Mouse (Mus musculus) hindbrain, embryonic 14.5 days (tissue): ENCODE results near the gene Rbm6. TPM values are rescaled to one million over a fixed set of nuclear protein-coding genes. Genes with fewer than 3 reads are reported as not detected.

Source experiments
- ATAC-seq: fragments of 200-750 bp; cut with Nextera tagmentation; 2 replicates; pipeline ENCODE4 v1.8.0; 2017; ENCODE audit warnings: moderate number of reproducible peaks, mild to moderate bottlenecking, moderate TSS enrichment, moderate library complexity; ENCODE audit not compliant: low FRiP score
- DNase-seq: peaks from one replicate; pipeline ENCODE4 v3.0.0-alpha.2; 2015; ENCODE audit warnings: low spot score
- H3K27ac ChIP-seq: fragments of 300-500 bp; sonication (generic); 2 replicates; pipeline ENCODE4 v1.5.1; 2014; ENCODE audit warnings: mild to moderate bottlenecking, moderate library complexity
- H3K27me3 ChIP-seq: fragments of 300-500 bp; sonication (generic); 2 replicates; pipeline ENCODE4 v1.6.1; 2014; ENCODE audit warnings: mild to moderate bottlenecking, low read length, mixed read lengths; ENCODE audit not compliant: control insufficient read depth, insufficient read depth
- H3K36me3 ChIP-seq: fragments of 300-500 bp; sonication (generic); replicated peaks from 2 replicates; pipeline ENCODE4 v1.6.1; 2014; ENCODE audit not compliant: control insufficient read depth, insufficient read depth
- H3K4me1 ChIP-seq: fragments of 300-500 bp; sonication (generic); replicated peaks from 2 replicates; pipeline ENCODE4 v1.6.1; 2014; ENCODE audit warnings: antibody characterized with exemption, low read length, mixed read lengths; ENCODE audit not compliant: control insufficient read depth, insufficient read depth
- H3K4me2 ChIP-seq: fragments of 300-500 bp; sonication (generic); replicated peaks from 2 replicates; pipeline ENCODE4 v1.6.1; 2014; ENCODE audit warnings: mild to moderate bottlenecking, moderate library complexity
- H3K4me3 ChIP-seq: fragments of 300-500 bp; sonication (generic); replicated peaks from 2 replicates; pipeline ENCODE4 v1.5.1; 2014; ENCODE audit warnings: mild to moderate bottlenecking, low read length
- H3K9ac ChIP-seq: fragments of 300-500 bp; sonication (generic); 2 replicates; pipeline ENCODE4 v1.6.1; 2014
- H3K9me3 ChIP-seq: fragments of 300-500 bp; sonication (generic); 2 replicates; pipeline ENCODE4 v1.6.1; 2016; ENCODE audit warnings: low read length; ENCODE audit not compliant: control insufficient read depth
- WGBS: fragments of 180-500 bp; shearing (Covaris S2); extraction: QIAGEN DNeasy Blood & Tissue Kit; methylation state at CpG from one replicate; pipeline ENCODE4 v1.1.7; 2014; 5-methylcytosine and 5-hydroxymethylcytosine counted together
- polyA plus RNA-seq: library from polyadenylated mRNA; unstranded; fragments of >200 nt; fragmentation: Nextera tagmentation; extraction: Ambion mirVana; gene quantifications from 2 replicates; pipeline ENCODE4 v1.2.1, GENCODE M21; 2014

Gene Rbm6
- polyA plus RNA-seq, 1 experiment from 2014 or later, result 80.4 TPM

DNA sequence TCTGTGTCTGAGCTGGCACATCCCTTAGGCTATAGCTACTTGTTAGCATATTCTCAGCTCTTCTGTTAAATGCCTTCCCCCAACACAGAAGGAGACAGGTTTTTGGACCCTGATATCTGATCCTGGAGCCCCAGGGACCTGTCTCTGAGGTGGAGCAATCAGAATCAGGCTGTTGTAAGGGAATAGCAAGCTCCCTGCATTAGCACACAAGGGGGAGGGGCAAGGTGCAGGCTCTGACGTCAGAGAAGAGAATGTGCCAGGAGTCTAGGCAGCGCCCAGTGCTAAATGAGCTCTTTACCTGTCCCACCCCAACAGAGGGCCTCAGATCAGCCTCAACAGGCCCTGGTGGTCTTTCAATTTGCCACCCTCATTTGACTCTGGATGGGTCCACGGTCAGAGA lies 146.0 kb downstream of the Rbm6 start:
- 43% methylated on average over 3 of the region's 3 CpGs for WGBS
- no peak for DNase-seq
- Histone ChIP-seq H3K4me2 (no peak overlapping the region), H3K9me3 (no peaks in the 10 kb centered on the region), H3K4me1 (peaks cover 50% of the 10 kb centered on the region), H3K27ac (no peak overlapping the region), H3K4me3 (no peak overlapping the region), H3K27me3 (no peaks in the 10 kb centered on the region), H3K36me3 (no peaks in the 10 kb centered on the region), H3K9ac (no peak overlapping the region)
- ATAC-seq, result no peak

DNA sequence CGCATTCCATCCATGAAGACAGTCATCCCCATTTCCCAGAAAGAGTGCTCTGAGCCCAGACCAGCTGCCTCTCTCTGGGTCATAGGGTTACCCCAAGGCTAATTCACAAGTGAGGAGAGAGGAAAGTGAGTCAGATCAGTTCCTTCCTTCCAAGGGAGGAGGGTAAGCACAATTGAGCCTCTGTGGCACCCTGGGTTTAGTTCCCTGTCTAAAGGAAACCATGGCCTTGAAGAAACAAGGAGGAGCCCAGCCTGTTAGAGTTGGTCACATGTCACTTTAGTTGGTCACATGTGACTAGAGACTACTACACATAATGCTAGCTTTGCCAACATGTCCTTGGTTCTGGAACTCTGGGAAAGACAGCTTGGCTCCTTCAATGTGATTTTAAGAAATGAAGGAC lies 148.2 kb downstream of the Rbm6 start:
- H3K27me3 ChIP-seq, result no peaks in the 10 kb centered on the region
- DNase-seq, result no peak
- no peak overlapping the region for H3K4me3 ChIP-seq
- H3K4me2 ChIP-seq, result no peak overlapping the region
- no peak overlapping the region for H3K9ac ChIP-seq
- WGBS, result 88% methylated on average over 1 of the region's 1 CpGs
- 0 out of 2 replicates have a peak overlapping the region, but pooled peaks have one; percentile 6 for H3K27ac ChIP-seq
- no peaks in the 10 kb centered on the region for H3K36me3 ChIP-seq
- H3K9me3 ChIP-seq, result no peaks in the 10 kb centered on the region
- ATAC-seq, result no peak
- peaks cover 42% of the 10 kb centered on the region for H3K4me1 ChIP-seq

DNA sequence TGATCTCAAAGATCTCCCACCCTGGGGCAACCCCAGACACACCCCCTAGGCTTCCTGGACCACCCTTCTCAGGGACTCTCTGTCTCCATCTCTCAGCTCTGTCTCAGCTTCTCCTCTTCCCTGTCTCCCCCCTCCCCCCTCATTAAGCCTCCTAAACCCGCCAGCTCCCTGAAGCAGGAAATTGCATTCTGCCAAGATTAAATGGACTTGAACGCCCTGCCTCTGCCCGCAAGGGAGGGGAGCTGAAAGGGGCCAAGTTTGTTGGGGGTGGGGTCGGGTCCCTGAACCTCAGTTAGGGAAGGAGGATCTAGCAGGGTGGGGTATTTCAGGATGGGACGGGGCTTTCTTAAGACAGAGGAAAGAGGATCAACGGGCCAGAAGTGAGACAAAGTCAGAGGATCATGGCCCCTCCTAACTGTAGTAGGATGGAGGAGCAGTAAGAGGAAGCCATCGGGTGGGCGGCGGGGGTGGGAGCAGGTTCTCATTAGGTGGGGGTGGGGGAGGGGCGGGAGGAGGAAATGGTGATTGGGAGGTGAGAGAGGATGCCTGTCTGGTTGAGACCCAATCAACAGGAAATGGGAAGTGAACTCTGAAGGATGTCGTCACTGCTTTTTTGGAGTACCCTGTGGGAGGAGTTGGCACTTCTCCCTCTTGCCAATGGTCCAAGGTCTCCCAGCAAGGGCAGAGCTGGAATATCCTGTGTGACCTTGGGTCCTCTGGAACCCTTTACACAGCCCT lies 149.1 kb downstream of the Rbm6 start:
- Histone ChIP-seq H3K4me1 (peaks cover 34% of the 10 kb centered on the region), H3K9ac (no peak overlapping the region; the same call in 1 of the 2 replicates), H3K36me3 (no peaks in the 10 kb centered on the region), H3K4me2 (peak overlapping the region; percentile 8; the same call in 1 of the 2 replicates), H3K27me3 (no peaks in the 10 kb centered on the region), H3K4me3 (no peak overlapping the region), H3K9me3 (no peaks in the 10 kb centered on the region), H3K27ac (peak overlapping the region; percentile 71)
- DNase-seq (peak; percentile 55), ATAC-seq (peak; percentile 54)
- WGBS, result 9% methylated on average over 11 of the region's 11 CpGs

Other genes with a start within 250 kb of the Rbm6 start
- gene Gnai2, start 237.9 kb downstream of the Rbm6 start, polyA plus RNA-seq, result 282 and 291 TPM in 2 replicates
- 48.3 and 48.5 TPM in 2 replicates for gene Slc38a3, start 203.7 kb downstream of the Rbm6 start, polyA plus RNA-seq
- gene Gnat1, start 193.5 kb downstream of the Rbm6 start, polyA plus RNA-seq, result 1.3 TPM in 2 replicates
- gene Sema3f, start 162.8 kb downstream of the Rbm6 start, polyA plus RNA-seq, result 17.5 and 17.7 TPM in 2 replicates
- 199 and 205 TPM in 2 replicates for gene Rbm5, start 102.2 kb downstream of the Rbm6 start, polyA plus RNA-seq
- gene Mon1a, start 14.9 kb upstream of the Rbm6 start, polyA plus RNA-seq, result 22.1 and 23.1 TPM in 2 replicates
- 0.95 and 1.2 TPM in 2 replicates for gene Mst1r, start 33.6 kb upstream of the Rbm6 start, polyA plus RNA-seq
- not detected in 2 replicates for gene Actl11, start 55.2 kb upstream of the Rbm6 start, polyA plus RNA-seq
- 16.7 and 20.0 TPM in 2 replicates for gene Camkv, start 62.4 kb upstream of the Rbm6 start, polyA plus RNA-seq
- 8.4 and 8.6 TPM in 2 replicates for gene Traip, start 76.9 kb upstream of the Rbm6 start, polyA plus RNA-seq
- gene Uba7, start 102.3 kb upstream of the Rbm6 start, polyA plus RNA-seq, result 5.5 and 8.7 TPM in 2 replicates
- gene Gm20661, start 109.8 kb upstream of the Rbm6 start, polyA plus RNA-seq, result 1.2 and 1.3 TPM in 2 replicates
- gene Inka1, start 112.6 kb upstream of the Rbm6 start, polyA plus RNA-seq, result 16.3 and 18.1 TPM in 2 replicates
- gene Cdhr4, start 119.3 kb upstream of the Rbm6 start, polyA plus RNA-seq, result 2.2 and 3.4 TPM in 2 replicates
- 0.68 TPM in 1 of 2 replicates, not detected in the other for gene Gm20662, start 123.1 kb upstream of the Rbm6 start, polyA plus RNA-seq
- gene Ip6k1, start 129.3 kb upstream of the Rbm6 start, polyA plus RNA-seq, result 55.4 and 60.7 TPM in 2 replicates
- 17.7 and 18.2 TPM in 2 replicates for gene Gmppb, start 176.0 kb upstream of the Rbm6 start, polyA plus RNA-seq
- 2.4 and 2.9 TPM in 2 replicates for gene Amigo3, start 179.9 kb upstream of the Rbm6 start, polyA plus RNA-seq
- gene Mst1, start 207.2 kb upstream of the Rbm6 start, polyA plus RNA-seq, result not detected in 2 replicates
- gene Rnf123, start 210.1 kb upstream of the Rbm6 start, polyA plus RNA-seq, result 49.9 and 50.9 TPM in 2 replicates
- gene Apeh, start 221.4 kb upstream of the Rbm6 start, polyA plus RNA-seq, result 44.8 and 48.7 TPM in 2 replicates